Mouse (Mus musculus): ENCODE measurements at regions not wholly inside any gene's neighbourhood (a gene's known extent, or its start where the extent isn't known, plus 50 kb on each side); places are given as distances from the start of the nearest gene placed in this dataset.

DNA sequence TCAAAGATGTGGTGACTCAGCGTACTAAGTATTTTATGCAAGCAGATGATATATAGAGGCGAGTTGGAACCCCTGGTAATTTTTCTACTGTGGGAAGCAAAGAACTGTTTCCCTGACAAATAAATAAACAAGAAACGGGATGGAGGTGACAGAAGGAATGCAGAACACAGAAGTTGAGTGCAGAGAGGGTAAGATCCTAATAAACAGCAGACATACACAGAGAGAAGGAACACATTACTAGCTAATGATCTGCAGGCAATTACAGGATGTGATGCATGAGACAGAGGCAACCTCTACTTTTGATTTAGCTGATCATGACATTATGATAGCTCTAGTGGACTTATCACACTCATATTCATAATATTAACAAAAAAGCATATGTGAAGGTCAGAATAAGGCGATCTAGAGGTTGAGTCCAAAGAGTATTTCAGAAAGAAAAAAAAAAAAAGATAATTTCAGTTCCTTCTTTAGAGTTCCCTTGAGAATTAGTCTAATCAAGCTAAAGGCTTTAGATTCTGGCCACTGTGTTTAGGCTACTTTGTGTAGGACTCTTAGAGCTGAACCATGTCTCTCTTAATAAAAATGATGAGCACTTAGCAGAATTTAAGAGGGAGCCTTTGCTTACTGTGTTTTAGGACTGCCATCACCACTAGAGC, 115.9 kb upstream of the Cadps start:
- ATAC-seq (ENCODE audit: low FRiP score): no peak
- no peak overlapping the region for H3K4me2 ChIP-seq
- H3K4me1 ChIP-seq (replicated peaks): no peaks in the 10 kb centered on the region
- no peak overlapping the region for H3K27ac ChIP-seq
- no peak overlapping the region for H3K9ac ChIP-seq
- no peaks in the 10 kb centered on the region for H3K36me3 ChIP-seq
- no peaks in the 10 kb centered on the region for H3K9me3 ChIP-seq
- whole genome bisulfite sequencing: 86% methylated on average over 4 of the region's 4 CpGs
- H3K27me3 ChIP-seq: no peaks in the 10 kb centered on the region
- no peak overlapping the region for H3K4me3 ChIP-seq

DNA sequence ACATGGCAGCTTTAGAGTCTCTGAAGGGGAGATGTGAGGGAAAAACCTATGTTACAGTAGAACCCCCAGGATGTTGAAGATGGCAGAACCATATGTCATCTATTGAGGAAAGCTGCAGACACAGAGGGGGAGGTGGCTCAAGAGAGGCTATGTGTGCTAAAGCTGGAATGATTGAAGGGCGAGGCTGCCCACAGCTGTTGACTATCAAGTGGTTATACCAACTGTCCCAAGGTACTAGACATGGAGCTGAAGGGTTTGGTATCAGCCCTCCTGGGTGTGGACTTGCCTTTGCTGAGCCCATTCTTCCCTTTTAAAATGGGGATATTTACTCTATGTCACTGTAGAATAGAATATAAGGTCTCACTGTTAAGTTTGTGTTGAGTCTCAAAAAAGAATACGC, 113.5 kb upstream of the Cadps start:
- H3K4me2 ChIP-seq: no peak overlapping the region
- no peak for ATAC-seq (ENCODE audit: low FRiP score)
- 84% methylated on average over 2 of the region's 2 CpGs for WGBS
- no peak overlapping the region for H3K9ac ChIP-seq
- H3K9me3 ChIP-seq: no peaks in the 10 kb centered on the region
- H3K27me3 ChIP-seq: no peaks in the 10 kb centered on the region
- H3K4me3 ChIP-seq: no peak overlapping the region
- peaks cover 4% of the 10 kb centered on the region; the same call in 1 of the 2 replicates for H3K4me1 ChIP-seq (replicated peaks)
- H3K27ac ChIP-seq: no peak overlapping the region
- no peaks in the 10 kb centered on the region for H3K36me3 ChIP-seq

DNA sequence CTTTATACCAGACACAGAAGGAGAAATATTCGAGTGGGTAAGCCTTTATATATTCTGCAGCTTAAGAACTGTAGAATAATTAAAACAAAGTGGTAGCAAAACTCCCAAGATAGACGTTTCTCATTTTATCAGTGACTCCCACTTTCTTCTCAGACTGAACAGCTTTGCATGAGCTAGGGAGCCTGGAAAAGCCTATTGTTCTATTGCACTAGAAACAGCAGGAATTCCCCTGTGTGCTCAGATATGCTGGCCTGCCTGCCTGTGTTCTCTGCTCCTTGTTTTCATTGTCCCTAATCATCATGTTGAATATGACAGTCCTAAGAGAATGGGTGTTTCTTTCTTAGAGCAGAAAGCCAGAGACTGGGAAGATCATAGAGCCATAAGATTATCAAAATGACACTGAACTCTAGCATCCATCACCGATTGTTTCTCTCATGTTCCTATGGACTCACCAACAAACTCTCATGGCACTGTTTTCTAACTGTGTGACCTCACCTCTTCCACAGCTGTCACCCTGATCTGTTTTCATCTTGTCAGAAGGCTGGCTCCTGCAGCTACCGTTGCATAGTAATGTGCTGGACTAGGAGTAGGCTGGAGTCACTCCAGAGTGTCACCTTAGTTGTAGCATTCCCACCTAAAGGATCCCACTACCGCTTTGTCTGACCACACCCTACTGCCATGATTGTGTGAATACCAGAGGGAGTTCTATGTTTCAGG, 108.9 kb upstream of the Cadps start:
- H3K27me3 ChIP-seq: no peaks in the 10 kb centered on the region
- H3K4me2 ChIP-seq: no peak overlapping the region
- H3K4me3 ChIP-seq: no peak overlapping the region
- 54% methylated on average over 5 of the region's 5 CpGs for WGBS
- H3K9ac ChIP-seq: no peak overlapping the region
- H3K36me3 ChIP-seq: no peaks in the 10 kb centered on the region
- H3K9me3 ChIP-seq: no peaks in the 10 kb centered on the region
- peaks cover 4% of the 10 kb centered on the region; the same call in 1 of the 2 replicates for H3K4me1 ChIP-seq (replicated peaks)
- ATAC-seq (ENCODE audit: low FRiP score): no peak
- H3K27ac ChIP-seq: 0 out of 2 replicates have a peak overlapping the region, but pooled peaks have one; percentile 30

DNA sequence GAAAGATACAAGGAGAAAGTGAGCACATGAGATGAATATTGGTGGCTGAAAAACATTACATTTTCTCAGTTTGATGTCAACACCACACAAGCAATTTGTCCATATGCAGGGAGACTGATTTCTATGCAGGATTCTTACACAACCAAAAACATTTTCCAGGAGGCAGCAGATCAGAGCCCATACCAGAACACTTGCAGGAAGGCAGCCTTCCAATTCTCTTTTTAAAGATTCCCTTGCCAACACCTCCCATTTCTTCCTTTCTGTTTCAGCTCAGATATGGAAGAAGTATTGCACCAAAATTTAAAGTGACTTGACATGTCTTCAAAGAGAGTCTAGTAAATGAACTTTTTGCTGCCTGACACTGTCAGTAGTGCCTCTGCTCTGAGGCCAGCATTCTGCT, 100.7 kb upstream of the Cadps start:
- Histone ChIP-seq H3K4me1 (replicated peaks) (no peaks in the 10 kb centered on the region), H3K4me2 (no peak overlapping the region), H3K9me3 (no peaks in the 10 kb centered on the region), H3K36me3 (no peaks in the 10 kb centered on the region), H3K4me3 (no peak overlapping the region), H3K9ac (no peak overlapping the region), H3K27ac (no peak overlapping the region), H3K27me3 (no peaks in the 10 kb centered on the region)
- ATAC-seq (ENCODE audit: low FRiP score): no peak

DNA sequence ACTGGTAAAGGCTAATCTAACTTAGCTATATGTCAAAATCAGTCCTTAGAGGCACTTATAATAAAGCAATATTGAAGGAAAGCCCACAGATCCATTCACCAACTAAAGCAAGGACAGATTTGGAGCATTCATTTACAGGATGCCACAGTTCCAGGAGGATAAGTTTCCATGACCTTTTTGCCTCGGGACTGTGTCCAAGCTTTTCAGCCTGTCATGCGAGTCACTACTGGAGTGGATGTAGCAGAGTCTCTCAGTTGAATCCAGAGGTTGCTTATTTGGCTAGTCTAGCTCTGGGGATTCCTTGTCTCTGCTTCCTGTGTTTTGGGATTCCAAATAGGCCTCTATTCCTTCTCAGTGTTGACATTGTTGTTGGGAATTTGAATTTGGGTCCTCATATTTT, 92.6 kb upstream of the Cadps start:
- no peak for ATAC-seq (ENCODE audit: low FRiP score)
- H3K27ac ChIP-seq: no peak overlapping the region
- H3K27me3 ChIP-seq: no peaks in the 10 kb centered on the region
- no peak overlapping the region for H3K4me2 ChIP-seq
- no peaks in the 10 kb centered on the region for H3K36me3 ChIP-seq
- H3K4me1 ChIP-seq (replicated peaks): no peaks in the 10 kb centered on the region
- H3K4me3 ChIP-seq: no peak overlapping the region
- no peaks in the 10 kb centered on the region for H3K9me3 ChIP-seq
- 84% methylated on average over 2 of the region's 2 CpGs for WGBS
- H3K9ac ChIP-seq: no peak overlapping the region

DNA sequence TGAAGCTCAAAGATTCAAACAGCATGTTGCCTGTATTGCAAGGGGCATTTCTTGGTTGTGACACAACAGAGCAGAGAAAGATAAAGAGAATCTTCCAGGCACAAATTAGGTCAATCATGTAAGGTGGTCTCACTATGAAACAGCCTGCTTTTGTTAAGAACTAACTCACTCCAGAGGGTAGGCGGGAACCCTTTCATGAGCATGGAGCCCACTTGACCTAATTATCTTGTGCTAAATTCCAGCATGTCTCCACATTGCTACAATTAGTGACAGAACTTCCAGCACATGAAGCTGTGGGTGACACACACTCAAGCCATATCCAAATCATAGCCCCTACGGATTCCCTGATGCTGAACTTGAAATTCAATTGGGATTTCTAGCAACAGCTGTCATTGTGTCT, 91.1 kb upstream of the Cadps start:
- Histone ChIP-seq H3K4me2 (no peak overlapping the region), H3K36me3 (no peaks in the 10 kb centered on the region), H3K27me3 (no peaks in the 10 kb centered on the region), H3K4me1 (replicated peaks) (no peaks in the 10 kb centered on the region), H3K9ac (no peak overlapping the region), H3K9me3 (no peaks in the 10 kb centered on the region), H3K4me3 (no peak overlapping the region), H3K27ac (no peak overlapping the region)
- ATAC-seq (ENCODE audit: low FRiP score): no peak
- WGBS: 83% methylated on average over 2 of the region's 2 CpGs

DNA sequence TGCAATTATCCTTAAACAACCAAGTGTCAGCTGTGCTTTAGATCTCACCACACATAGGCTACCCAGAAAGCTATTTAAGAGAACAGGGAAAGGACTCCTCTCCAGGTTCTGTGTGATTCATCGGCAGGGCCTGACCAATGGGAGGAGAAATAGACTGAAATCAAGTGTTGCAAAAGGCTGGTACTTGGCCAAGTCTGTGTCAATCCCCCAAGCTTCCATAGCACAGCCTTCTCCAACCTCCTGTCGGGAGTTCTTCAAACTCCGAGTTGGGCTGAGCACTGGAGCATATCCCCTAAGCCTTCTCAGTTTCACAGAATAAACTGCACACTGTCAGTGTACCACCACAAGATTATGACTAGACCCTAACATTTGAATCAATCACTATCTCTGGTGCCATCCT, 90.5 kb upstream of the Cadps start:
- H3K4me3 ChIP-seq: no peak overlapping the region
- no peak for ATAC-seq (ENCODE audit: low FRiP score)

DNA sequence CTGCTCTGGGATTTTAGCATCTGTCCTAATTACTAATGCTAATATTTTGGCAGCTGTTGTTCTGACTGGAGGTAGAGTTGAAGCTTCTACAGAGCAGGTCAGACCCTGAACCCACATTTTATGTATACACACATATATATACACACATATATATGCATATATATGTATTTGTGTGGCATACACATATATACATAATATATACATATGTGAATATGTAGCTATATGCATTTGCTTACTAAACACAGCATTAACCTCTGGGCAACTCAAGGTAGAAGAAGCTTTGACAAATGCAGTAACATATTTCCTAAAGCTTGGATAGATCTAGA, 54.4 kb upstream of the Cadps start:
- 0 out of 2 replicates have a peak overlapping the region, but pooled peaks have one; percentile 29 for H3K9ac ChIP-seq
- ATAC-seq (ENCODE audit: low FRiP score): peak; percentile 53
- H3K4me3 ChIP-seq: no peak overlapping the region

More for the DNA sequence above, 90.5 kb upstream of the Cadps start:
- Histone ChIP-seq H3K27me3 (no peaks in the 10 kb centered on the region), H3K36me3 (no peaks in the 10 kb centered on the region), H3K4me1 (replicated peaks) (no peaks in the 10 kb centered on the region), H3K9me3 (no peaks in the 10 kb centered on the region), H3K27ac (no peak overlapping the region), H3K4me2 (no peak overlapping the region), H3K9ac (no peak overlapping the region)
- WGBS: 94% methylated on average over 3 of the region's 3 CpGs

DNA sequence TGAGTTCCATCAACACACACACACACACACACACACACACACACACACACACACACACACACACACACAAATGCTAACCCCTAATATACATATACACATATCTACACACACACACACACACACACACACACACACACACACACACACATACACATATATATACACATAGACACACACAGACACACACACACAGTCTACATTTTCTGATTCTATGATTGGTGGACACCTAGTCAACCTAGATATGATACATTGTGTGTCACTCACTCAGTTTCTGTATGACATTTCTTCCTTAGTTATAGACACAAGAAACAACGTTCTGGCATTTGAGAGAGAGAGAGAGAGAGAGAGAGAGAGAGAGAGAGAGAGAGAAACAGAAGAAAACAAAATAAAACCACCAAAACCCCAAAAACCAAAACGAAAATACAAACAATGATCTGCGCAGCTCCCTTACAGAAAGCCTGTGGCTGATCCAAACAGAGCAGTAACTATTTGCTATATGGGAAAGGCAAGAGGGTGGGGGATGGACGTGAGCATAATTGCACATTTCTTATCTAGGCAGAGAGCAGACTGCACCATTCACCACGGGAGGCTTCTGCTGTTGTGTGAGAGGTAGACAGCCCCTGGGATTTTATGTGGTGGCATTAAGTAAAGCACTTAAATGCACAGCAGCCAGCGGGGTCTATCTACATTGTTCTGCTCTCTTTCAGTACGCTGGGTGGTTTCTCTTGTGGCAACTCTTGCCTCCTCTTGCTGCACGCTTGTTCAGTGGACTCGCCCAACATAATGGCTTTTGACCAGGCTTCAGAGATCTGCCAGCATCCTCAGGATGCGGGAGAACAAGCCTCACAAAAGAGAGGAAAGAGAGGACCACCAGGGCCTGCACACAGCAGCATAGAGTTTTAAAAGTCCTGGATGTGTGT, 53.8 kb upstream of the Cadps start:
- Histone ChIP-seq H3K27ac (peak overlapping the region; percentile 84), H3K27me3 (no peaks in the 10 kb centered on the region), H3K36me3 (no peaks in the 10 kb centered on the region), H3K9me3 (no peaks in the 10 kb centered on the region), H3K4me2 (peak overlapping the region; percentile 25; the same call in 1 of the 2 replicates), H3K4me3 (no peak overlapping the region), H3K9ac (peak overlapping the region; percentile 29; the same call in 1 of the 2 replicates), H3K4me1 (replicated peaks) (peaks cover 9% of the 10 kb centered on the region; the same call in 1 of the 2 replicates)
- 49% methylated on average over 10 of the region's 10 CpGs for WGBS
- peak; percentile 97 for ATAC-seq (ENCODE audit: low FRiP score)

More for the DNA sequence above, 54.4 kb upstream of the Cadps start:
- Histone ChIP-seq H3K36me3 (no peaks in the 10 kb centered on the region), H3K9me3 (no peaks in the 10 kb centered on the region), H3K27ac (peak overlapping the region; percentile 84), H3K4me1 (replicated peaks) (peaks cover 9% of the 10 kb centered on the region; the same call in 1 of the 2 replicates), H3K4me2 (no peak overlapping the region), H3K27me3 (no peaks in the 10 kb centered on the region)
